Mouse (Mus musculus) hindbrain, embryonic 16.5 days (tissue): Measurements from ENCODE around the gene Pgm5. TPM values are rescaled to one million over a fixed set of nuclear protein-coding genes. Genes with fewer than 3 reads are reported as not detected.

Experiments
- ATAC-seq: fragments of 200-750 bp; cut with Nextera tagmentation; 2 replicates; pipeline ENCODE4 v1.8.0; 2017; ENCODE audit warnings: moderate TSS enrichment, moderate library complexity
- H3K27ac ChIP-seq: fragments of 300-500 bp; sonication (generic); 2 replicates; pipeline ENCODE4 v1.5.1; 2014; ENCODE audit warnings: low read depth, mild to moderate bottlenecking, control low read depth, low read length, moderate library complexity
- H3K27me3 ChIP-seq: fragments of 300-500 bp; sonication (generic); replicated peaks from 2 replicates; pipeline ENCODE4 v1.6.1; 2014; ENCODE audit warnings: low read length; ENCODE audit not compliant: control insufficient read depth, insufficient read depth
- H3K36me3 ChIP-seq: fragments of 300-500 bp; sonication (generic); 2 replicates; pipeline ENCODE4 v1.6.1; 2014; ENCODE audit warnings: mild to moderate bottlenecking, low read length, moderate library complexity, mixed read lengths; ENCODE audit not compliant: control insufficient read depth, insufficient read depth
- H3K4me1 ChIP-seq: fragments of 300-500 bp; sonication (generic); 2 replicates; pipeline ENCODE4 v1.6.1; 2014; ENCODE audit warnings: low read depth, low read length; ENCODE audit not compliant: control insufficient read depth, insufficient read depth
- H3K4me2 ChIP-seq: fragments of 300-500 bp; sonication (generic); 2 replicates; pipeline ENCODE4 v1.6.1; 2014; ENCODE audit warnings: mild to moderate bottlenecking, low read length, control low read depth, moderate library complexity
- H3K4me3 ChIP-seq: fragments of 300-500 bp; sonication (generic); 2 replicates; pipeline ENCODE4 v1.5.1; 2014; ENCODE audit warnings: mild to moderate bottlenecking, low read length, control low read depth, moderate library complexity
- H3K9ac ChIP-seq: fragments of 300-500 bp; sonication (generic); 2 replicates; pipeline ENCODE4 v1.6.1; 2014; ENCODE audit warnings: low read depth, mild to moderate bottlenecking, control low read depth, low read length, moderate library complexity
- H3K9me3 ChIP-seq: fragments of 300-500 bp; sonication (generic); 2 replicates; pipeline ENCODE4 v1.6.1; 2014; ENCODE audit warnings: mild to moderate bottlenecking, low read length, moderate library complexity; ENCODE audit not compliant: control insufficient read depth
- WGBS: fragments of 180-500 bp; shearing (Covaris S2); extraction: QIAGEN DNeasy Blood & Tissue Kit; methylation state at CpG from one replicate; pipeline ENCODE4 v1.1.7; 2014; 5-methylcytosine and 5-hydroxymethylcytosine counted together
- polyA plus RNA-seq: library from polyadenylated mRNA; unstranded; fragments of >200 nt; fragmentation: Nextera tagmentation; extraction: Ambion mirVana; gene quantifications from 2 replicates; pipeline ENCODE4 v1.2.1, GENCODE M21; 2015

The Pgm5 gene
- polyA plus RNA-seq = 1.3 and 1.7 TPM in 2 replicates

DNA sequence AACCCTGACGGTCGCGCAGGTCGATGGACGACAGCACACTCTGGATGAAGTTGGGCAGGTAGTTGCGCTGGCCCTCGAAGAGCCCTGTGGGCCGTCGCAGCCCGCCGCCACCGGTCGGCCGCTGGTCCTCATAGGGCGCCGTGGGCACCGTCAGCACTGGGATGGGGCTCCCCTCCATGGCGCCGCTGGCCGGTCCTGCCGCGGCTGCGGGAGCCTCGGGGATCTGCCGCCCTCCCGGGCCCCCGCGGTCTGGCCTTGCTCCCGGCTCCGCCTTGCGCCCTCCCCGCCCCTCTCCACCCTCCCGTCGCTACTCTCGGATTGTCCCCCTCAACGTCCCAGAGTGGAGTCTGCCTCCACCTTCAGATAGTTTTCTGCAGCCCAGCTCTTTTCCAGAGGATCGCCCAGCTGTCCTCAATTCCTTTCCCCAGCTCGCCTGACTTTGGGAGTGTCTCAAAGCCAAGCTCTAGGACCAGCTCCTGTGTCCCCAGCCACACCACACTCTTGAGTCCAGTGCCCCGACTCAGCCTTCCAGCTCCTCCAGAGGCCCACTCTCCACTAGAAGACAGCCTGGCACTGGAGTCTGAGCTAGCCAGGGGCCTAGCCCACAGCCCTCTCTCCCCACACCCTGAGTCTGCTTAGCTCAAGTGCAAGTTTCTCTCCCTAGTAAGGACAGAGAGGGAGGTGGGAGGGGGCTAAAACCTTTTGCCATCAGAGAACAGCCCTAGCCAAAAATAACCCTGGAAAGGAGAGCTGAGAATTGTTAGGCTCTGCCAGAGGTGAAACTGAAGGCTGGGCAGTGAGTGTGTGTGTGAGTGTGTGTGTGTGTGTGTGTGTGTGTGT, at the start of gene Pgm5:
Gene Pgm5 (minus strand): TSS at position 244 of the 840 bp plus-strand sequence.
- WGBS = under 1% methylated on average over 34 of the region's 39 CpGs
- H3K36me3 ChIP-seq = no peaks in the 10 kb centered on the region
- peaks cover 12% of the 10 kb centered on the region for H3K27me3 ChIP-seq
- H3K4me2 ChIP-seq = peak within 1 kb of the TSS; percentile 59
- H3K4me1 ChIP-seq = no peaks in the 10 kb centered on the region; the same call in 1 of the 2 replicates
- peak within 1 kb of the TSS; percentile 60 for H3K9ac ChIP-seq
- peak; percentile 84 for ATAC-seq
- no peaks in the 10 kb centered on the region for H3K9me3 ChIP-seq
- peak within 1 kb of the TSS; percentile 44 for H3K4me3 ChIP-seq
- no peak within 1 kb of the TSS for H3K27ac ChIP-seq

DNA sequence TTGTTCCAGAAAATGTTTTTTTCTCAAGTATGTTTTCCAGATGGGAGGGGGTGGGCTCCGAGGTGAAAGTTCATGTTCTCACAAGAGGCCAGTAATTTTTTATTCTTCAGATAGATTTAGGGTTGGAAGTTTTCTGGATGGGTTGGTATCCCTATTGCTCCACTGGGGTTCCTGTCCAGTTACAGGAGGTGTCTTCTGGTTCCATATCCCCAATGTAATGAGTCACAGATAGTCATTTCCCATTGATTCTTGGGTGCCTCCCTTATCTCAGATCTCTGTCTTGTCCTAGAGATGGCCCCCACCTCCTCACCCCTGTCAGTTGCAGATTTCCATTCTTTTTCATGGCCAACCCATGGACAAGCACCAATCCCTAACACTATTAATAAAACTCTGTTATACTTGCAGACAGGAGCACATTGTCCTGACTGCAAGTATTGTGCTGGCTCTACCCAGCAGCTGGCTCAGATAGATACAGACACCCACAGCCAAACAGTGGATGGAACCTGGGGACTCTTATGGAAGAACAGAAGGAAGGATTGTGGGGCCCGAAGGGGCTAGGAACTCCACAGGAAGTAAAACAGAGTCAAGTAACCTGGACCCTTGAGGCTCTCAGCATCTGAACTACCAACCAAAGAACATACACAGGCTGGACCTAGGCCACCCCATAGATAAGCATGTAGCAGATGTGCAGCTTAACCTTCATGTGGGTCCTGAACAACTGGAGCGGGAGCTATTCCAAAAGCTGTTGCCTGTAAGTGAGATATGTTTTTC, 46.9 kb upstream of the Pgm5 start:
- H3K9ac ChIP-seq = no peak overlapping the region
- H3K4me2 ChIP-seq = no peak overlapping the region
- no peaks in the 10 kb centered on the region for H3K36me3 ChIP-seq
- no peaks in the 10 kb centered on the region; the same call in none of the 2 replicates for H3K27me3 ChIP-seq
- no peak overlapping the region for H3K4me3 ChIP-seq
- ATAC-seq = no peak
- no peak overlapping the region for H3K27ac ChIP-seq
- no peaks in the 10 kb centered on the region for H3K9me3 ChIP-seq
- no peaks in the 10 kb centered on the region for H3K4me1 ChIP-seq
- WGBS = 92% methylated on average over 3 of the region's 3 CpGs

DNA sequence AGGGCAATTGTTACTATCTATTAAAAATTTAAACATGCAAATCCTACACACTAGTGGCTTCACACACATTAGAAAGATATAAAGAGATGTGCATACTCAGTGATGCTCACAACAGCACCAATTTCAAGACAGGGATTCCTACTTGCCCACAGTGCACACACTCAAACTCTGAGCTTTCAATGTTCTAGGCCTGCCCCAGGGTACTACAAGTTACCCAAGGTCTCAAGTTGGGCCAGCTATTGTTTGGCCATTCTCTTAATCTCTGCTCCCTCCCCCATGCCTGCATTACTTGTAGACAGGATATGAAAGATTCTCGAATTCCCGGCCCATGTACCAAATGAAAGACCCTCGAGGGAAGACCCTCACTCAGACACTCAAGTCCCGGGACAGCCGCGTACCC, 46.0 kb upstream of the Pgm5 start:
- Histone ChIP-seq H3K27ac (no peak overlapping the region), H3K4me3 (no peak overlapping the region), H3K9ac (no peak overlapping the region), H3K4me1 (no peaks in the 10 kb centered on the region), H3K36me3 (no peaks in the 10 kb centered on the region), H3K9me3 (no peaks in the 10 kb centered on the region), H3K4me2 (no peak overlapping the region), H3K27me3 (peaks cover 4% of the 10 kb centered on the region)
- no peak for ATAC-seq
- WGBS = 99% methylated on average over 3 of the region's 6 CpGs

DNA sequence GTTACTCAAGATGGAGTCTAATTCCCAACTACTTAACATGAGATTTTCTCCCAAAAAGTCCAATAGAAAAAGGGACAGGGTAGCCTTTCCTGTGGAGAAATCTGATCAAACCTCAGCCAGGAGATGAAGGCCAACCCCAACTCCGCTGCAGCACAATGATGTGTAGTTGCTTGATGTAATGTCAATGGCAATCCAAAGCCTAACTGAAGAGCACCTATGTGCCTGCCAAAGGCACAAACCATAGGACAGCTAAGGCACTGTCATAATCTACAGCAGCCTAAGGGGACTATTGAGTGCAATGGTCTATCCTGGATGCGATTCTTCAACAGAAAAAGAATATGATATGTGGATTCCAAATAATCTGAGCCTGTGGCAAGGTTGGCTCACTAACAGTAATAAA, 41.2 kb upstream of the Pgm5 start:
- no peak overlapping the region for H3K9ac ChIP-seq
- ATAC-seq = no peak
- H3K27ac ChIP-seq = no peak overlapping the region
- H3K27me3 ChIP-seq = peaks cover 34% of the 10 kb centered on the region
- 68% methylated on average over 2 of the region's 2 CpGs for WGBS
- no peaks in the 10 kb centered on the region for H3K9me3 ChIP-seq
- no peak overlapping the region for H3K4me2 ChIP-seq
- no peak overlapping the region for H3K4me3 ChIP-seq
- H3K36me3 ChIP-seq = no peaks in the 10 kb centered on the region
- peaks cover 12% of the 10 kb centered on the region for H3K4me1 ChIP-seq

DNA sequence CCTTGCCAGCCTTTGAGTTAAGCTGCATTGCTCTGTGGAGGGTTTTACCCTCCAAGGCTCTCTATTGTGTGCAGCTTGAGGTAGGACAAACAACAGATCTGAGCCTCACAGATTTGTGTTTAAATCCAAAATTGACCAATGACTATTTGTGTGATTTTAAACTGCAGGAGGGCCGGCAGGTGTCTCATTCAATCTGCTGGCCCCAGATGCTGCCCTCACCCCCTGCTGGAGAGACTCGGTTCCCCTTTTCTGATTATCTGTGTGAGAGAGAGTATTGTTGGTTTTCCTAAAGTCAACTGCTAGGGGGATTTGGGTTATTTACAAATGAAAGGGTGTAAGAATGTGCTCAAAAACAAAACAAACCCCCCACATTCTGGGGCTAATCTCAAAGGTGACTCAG, 40.6 kb upstream of the Pgm5 start:
- 4% methylated on average over 2 of the region's 2 CpGs for WGBS
- Histone ChIP-seq H3K9ac (no peak overlapping the region), H3K36me3 (no peaks in the 10 kb centered on the region), H3K27ac (no peak overlapping the region), H3K4me1 (peaks cover 15% of the 10 kb centered on the region), H3K9me3 (no peaks in the 10 kb centered on the region), H3K4me2 (no peak overlapping the region), H3K4me3 (no peak overlapping the region), H3K27me3 (peaks cover 35% of the 10 kb centered on the region)
- ATAC-seq = no peak

DNA sequence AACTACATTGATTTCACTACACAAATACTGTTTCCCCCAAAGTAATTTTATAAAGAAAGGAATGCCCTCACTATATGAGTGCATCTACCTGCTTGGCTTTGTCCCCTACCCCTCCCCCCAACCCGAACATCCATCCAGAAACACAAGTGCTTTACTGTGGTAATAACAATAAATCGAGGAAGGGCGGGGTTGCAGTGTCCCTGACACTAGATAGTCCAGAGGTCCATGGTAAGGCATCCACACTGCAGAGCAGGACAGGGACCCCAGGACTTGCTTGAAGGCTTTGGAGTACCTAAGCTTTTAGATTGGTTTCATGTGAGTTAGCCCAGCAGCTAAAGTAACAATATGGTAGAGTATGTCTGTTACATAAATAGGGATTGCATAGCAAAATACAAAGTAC, 40.0 kb upstream of the Pgm5 start:
- H3K4me2 ChIP-seq = no peak overlapping the region
- ATAC-seq = no peak
- peaks cover 17% of the 10 kb centered on the region for H3K4me1 ChIP-seq
- H3K36me3 ChIP-seq = no peaks in the 10 kb centered on the region
- H3K9me3 ChIP-seq = no peaks in the 10 kb centered on the region
- no peak overlapping the region for H3K4me3 ChIP-seq
- H3K9ac ChIP-seq = no peak overlapping the region
- peaks cover 41% of the 10 kb centered on the region for H3K27me3 ChIP-seq
- 7% methylated on average over 3 of the region's 3 CpGs for WGBS
- H3K27ac ChIP-seq = no peak overlapping the region

DNA sequence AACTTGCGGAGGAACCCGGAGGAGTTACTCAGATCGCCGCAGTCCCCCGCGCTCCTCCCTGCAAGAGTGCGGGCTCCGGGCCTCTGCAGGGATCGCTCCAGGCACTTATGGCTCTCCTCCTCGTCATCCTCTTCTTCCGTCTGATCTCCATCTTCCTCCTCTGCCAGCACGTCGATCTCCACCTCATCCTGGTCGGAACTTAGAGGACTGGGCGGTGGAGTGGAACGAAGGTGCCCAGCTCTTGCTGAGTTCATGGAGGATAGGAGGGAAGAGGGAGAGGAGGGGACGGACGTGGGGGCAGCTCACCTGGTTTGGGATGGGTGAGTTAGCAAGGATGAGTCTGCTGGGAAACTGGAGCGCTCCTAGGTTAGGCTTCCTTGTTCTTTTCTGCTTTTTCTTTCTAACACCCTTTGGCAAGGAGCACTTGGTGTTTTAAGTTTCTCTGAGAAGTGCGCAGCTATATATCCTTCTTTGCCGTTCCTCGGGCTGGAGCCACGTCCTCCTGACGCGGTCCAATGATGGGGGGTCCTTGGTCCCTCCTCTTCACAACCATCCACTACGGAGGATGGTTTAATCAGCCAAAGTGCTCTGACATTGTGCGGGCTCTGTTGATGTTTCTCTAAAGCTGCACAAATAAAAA, 39.0 kb upstream of the Pgm5 start, which contains the start of gene Foxd4:
Gene Foxd4 (minus strand): TSS at position 617 of the 640 bp plus-strand sequence.
- Histone ChIP-seq H3K27ac (no peak within 1 kb of the TSS), H3K9ac (peak within 1 kb of the TSS; percentile 31; the same call in 1 of the 2 replicates), H3K4me3 (peak within 1 kb of the TSS; percentile 41), H3K4me1 (peaks cover 17% of the 10 kb centered on the region), H3K9me3 (no peaks in the 10 kb centered on the region), H3K4me2 (peak within 1 kb of the TSS; percentile 69), H3K27me3 (peaks cover 43% of the 10 kb centered on the region), H3K36me3 (no peaks in the 10 kb centered on the region)
- no peak; the same call in 1 of the 2 replicates for ATAC-seq
- WGBS = under 1% methylated on average over 25 of the region's 27 CpGs

DNA sequence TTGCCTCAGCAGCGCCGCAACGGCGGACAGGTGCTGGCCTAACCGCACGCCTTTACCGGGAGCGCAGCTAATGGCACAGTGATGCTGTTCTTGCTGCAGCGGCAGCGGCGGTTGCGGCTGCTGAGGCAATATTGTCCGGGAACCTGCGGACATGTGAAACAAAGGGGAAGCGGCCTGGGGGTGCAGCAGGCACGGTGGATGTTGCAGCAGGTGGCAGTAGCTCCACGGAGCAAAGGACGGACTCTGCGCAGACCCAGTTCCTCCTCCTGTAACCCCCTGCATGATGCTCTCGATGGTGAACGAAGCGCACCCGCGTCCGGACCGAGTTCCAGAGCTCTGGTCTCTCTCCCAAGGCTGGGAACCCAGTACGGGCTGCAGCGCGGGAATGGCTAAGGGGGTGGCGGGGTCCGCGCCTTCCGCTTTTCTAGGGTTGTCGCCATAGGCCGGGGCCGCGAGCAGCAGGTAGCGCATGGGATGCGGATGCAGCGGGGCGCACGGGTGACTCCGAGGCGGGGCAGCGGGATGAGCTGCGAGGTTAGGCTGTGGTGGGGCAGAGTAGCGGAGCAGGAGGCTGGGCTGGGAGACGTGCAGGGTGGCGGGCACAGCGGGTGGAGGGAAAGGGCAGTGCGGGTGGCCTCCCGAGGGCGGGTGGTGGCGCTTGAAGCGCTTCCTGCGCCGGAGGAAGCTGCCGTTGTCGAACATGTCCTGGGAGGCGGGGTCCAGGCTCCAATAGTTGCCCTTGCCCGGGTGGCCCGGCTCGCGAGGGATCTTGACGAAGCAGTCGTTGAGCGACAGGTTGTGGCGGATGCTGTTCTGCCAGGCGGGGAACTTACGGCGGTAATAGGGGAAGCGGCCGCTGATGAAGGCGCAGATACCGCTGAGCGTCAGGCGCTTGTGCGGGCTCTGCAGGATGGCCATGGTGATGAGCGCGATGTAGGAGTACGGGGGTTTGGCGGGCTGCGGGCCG, 38.2 kb upstream of the Pgm5 start:
- no peaks in the 10 kb centered on the region for H3K9me3 ChIP-seq
- H3K36me3 ChIP-seq = no peaks in the 10 kb centered on the region
- ATAC-seq = peak; percentile 65
- under 1% methylated on average over 83 of the region's 84 CpGs for WGBS
- H3K4me2 ChIP-seq = peak overlapping the region; percentile 69
- H3K27me3 ChIP-seq = peaks cover 50% of the 10 kb centered on the region
- peaks cover 17% of the 10 kb centered on the region for H3K4me1 ChIP-seq
- H3K27ac ChIP-seq = no peak overlapping the region
- peak overlapping the region; percentile 41 for H3K4me3 ChIP-seq
- H3K9ac ChIP-seq = peak overlapping the region; percentile 31
